Mouse (Mus musculus) heart, embryonic 14.5 days (tissue): Measurements from ENCODE around the gene Rwdd2a. TPM values are rescaled to one million over a fixed set of nuclear protein-coding genes. Genes with fewer than 3 reads are reported as not detected.
A peak's percentile ranks its signal among the peaks of the same experiment; 100 is the strongest.
"Not testable (repeated sequence)": the region's sequence is repeated elsewhere in the genome, so short reads cannot be mapped to it uniquely, and the experiment has no call there.

Source experiments
- ATAC-seq: fragments of 200-750 bp; cut with Nextera tagmentation; 2 replicates; pipeline ENCODE4 v1.8.0; 2017; ENCODE audit warnings: low read depth, moderate TSS enrichment; ENCODE audit not compliant: insufficient number of reproducible peaks, insufficient read depth, low FRiP score
- H3K27ac ChIP-seq, 2 experiments: fragments of 200-500 bp in 1 of 2; fragments of 300-500 bp in 1 of 2; sonication (generic) in 1 of 2; replicated peaks in 1 of 2; 2 replicates each; pipeline ENCODE4 v1.5.1; 2012 to 2014; ENCODE audit warnings: low read depth in 2 of 2, low read length in 2 of 2, control low read depth in 1 of 2, mild to moderate bottlenecking in 1 of 2, mixed read lengths in 1 of 2; ENCODE audit not compliant: control insufficient read depth in 1 of 2, insufficient read depth in 1 of 2
- H3K27me3 ChIP-seq: fragments of 300-500 bp; sonication (generic); 2 replicates; pipeline ENCODE4 v1.6.1; 2014; ENCODE audit warnings: mild to moderate bottlenecking, low read length, control low read depth; ENCODE audit not compliant: control insufficient read depth, insufficient read depth
- H3K36me3 ChIP-seq: fragments of 300-500 bp; sonication (generic); 2 replicates; pipeline ENCODE4 v1.6.1; 2014; ENCODE audit warnings: mild to moderate bottlenecking, control low read depth, low read length, mixed read lengths; ENCODE audit not compliant: control insufficient read depth, insufficient read depth
- H3K4me1 ChIP-seq, 2 experiments: fragments of 200-500 bp in 1 of 2; fragments of 300-500 bp in 1 of 2; sonication (generic) in 1 of 2; 2 replicates each; pipeline ENCODE4 v1.6.1; 2012 to 2014; ENCODE audit warnings: low read length in 2 of 2, control low read depth in 1 of 2, mixed read lengths in 1 of 2; ENCODE audit not compliant: control insufficient read depth in 2 of 2, insufficient read depth in 2 of 2
- H3K4me2 ChIP-seq: fragments of 300-500 bp; sonication (generic); 2 replicates; pipeline ENCODE4 v1.6.1; 2014; ENCODE audit warnings: mild to moderate bottlenecking, low read length
- H3K4me3 ChIP-seq, 2 experiments: fragments of 200-500 bp in 1 of 2; fragments of 300-500 bp in 1 of 2; sonication (generic) in 1 of 2; 2 replicates each; pipeline ENCODE4 v1.5.1; 2012 to 2014; ENCODE audit warnings: low read length in 2 of 2, mild to moderate bottlenecking in 2 of 2, control low read depth in 1 of 2, low read depth in 1 of 2, moderate library complexity in 1 of 2; ENCODE audit not compliant: control insufficient read depth in 1 of 2, insufficient read depth in 1 of 2
- H3K9ac ChIP-seq: fragments of 300-500 bp; sonication (generic); 2 replicates; pipeline ENCODE4 v1.6.1; 2014; ENCODE audit warnings: mild to moderate bottlenecking, low read length
- H3K9me3 ChIP-seq: fragments of 300-500 bp; sonication (generic); 2 replicates; pipeline ENCODE4 v1.6.1; 2016; ENCODE audit warnings: low read length, control low read depth; ENCODE audit not compliant: control insufficient read depth
- WGBS: fragments of 180-500 bp; shearing (Covaris S2); extraction: QIAGEN DNeasy Blood & Tissue Kit; methylation state at CpG from one replicate; pipeline ENCODE4 v1.1.7; 2014; 5-methylcytosine and 5-hydroxymethylcytosine counted together
- polyA plus RNA-seq: library from polyadenylated mRNA; unstranded; fragments of >200 nt; fragmentation: Nextera tagmentation; extraction: Ambion mirVana; gene quantifications from 2 replicates; pipeline ENCODE4 v1.2.1, GENCODE M21; 2014

Rwdd2a gene
- polyA plus RNA-seq, 1 experiment from 2014 or later, result 4.8 TPM

DNA sequence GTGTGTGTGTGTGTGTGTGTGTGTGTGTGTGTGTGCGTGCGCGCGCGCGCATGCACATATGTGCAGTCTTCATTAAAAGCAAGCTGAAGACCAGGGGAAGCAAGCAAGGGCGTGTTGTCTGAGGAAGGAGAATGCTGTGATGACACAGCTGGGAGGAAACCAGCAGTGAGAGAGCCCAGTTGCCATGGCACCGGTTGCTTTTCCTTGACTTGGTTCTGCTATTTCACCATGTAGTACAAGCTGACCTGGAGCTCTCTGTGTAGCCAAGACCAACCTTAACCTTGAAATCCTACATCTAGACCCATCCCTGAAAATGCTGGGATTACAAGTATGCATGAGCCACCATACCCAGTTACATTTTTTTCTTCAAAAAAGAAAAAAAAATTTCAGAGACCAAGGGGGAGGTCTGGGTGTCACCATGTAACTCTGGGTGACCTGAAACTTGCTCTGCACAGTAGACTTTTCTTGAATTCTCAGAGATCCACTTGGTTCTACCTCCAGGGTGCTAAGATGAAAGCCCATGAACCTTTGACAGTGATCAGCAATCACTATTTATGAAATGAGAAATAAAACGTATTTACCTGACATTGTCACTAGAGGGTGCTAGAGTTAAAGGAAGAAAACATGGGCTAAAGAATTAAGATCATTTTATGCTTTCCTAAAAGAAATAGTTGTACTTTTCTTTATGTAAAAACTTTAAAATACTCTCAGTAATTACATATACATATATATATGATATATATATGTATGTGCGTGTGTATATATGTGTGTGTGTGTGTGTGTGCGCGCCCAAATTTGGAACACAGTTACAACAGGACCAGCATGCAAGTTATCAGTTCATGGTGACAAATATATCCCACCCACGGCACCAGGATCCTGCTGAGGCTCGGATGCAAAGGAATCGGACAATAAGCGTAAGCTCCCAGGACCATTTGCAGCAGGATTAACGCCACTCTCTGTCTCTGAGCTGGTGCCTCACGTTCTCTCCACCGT, 21.2 kb downstream of the Rwdd2a start:
- no peaks in the 10 kb centered on the region for H3K27me3 ChIP-seq
- H3K4me3 ChIP-seq, result no peak overlapping the region

DNA sequence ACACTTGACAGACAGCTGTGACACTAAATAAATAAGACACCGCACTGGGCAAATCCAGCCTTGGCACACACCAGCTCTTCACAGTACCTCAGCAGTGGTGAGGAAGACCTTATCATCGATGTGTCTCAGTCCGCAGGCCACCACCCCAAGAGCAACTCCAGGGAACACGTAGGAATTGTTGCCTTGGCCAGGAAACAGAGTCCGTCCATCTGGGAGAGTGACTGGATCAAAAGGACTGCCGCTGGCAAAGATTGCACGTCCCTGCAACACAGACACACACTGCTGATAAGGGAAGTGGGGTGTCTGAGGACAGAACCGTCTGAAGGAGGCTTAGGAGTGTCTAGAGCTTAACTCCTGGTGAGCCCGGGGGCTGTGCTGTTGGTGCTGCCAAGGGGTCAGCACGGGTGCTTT, 22.6 kb downstream of the Rwdd2a start:
- H3K4me3 ChIP-seq, H3K36me3 ChIP-seq, H3K27me3 ChIP-seq, H3K9me3 ChIP-seq, H3K9ac ChIP-seq: not testable (repeated sequence)
- H3K4me1 ChIP-seq, result peaks cover 10 to 20% of the 10 kb centered on the region in 2 experiments
- ATAC-seq, result peak; percentile 64
- 7% methylated on average over 10 of the region's 10 CpGs for WGBS
- H3K27ac ChIP-seq, result peak overlapping the region; percentile 35 to 37; a peak in 3 of 4 replicates
- peak overlapping the region; percentile 44 for H3K4me2 ChIP-seq

More for the DNA sequence above, 21.2 kb downstream of the Rwdd2a start:
- Histone ChIP-seq H3K9me3 (no peaks in the 10 kb centered on the region), H3K36me3 (0 out of 2 replicates have a peak, but pooled peaks cover 5% of the 10 kb centered on the region), H3K27ac (0 out of 4 replicates have a peak overlapping the region, but pooled peaks of 1 of the 2 experiments have one; percentile 37), H3K4me1 (peaks cover 9 to 14% of the 10 kb centered on the region in 2 experiments), H3K4me2 (peak overlapping the region; percentile 44), H3K9ac (no peak overlapping the region)
- no peak for ATAC-seq
- 58% methylated on average over 19 of the region's 19 CpGs for WGBS

DNA sequence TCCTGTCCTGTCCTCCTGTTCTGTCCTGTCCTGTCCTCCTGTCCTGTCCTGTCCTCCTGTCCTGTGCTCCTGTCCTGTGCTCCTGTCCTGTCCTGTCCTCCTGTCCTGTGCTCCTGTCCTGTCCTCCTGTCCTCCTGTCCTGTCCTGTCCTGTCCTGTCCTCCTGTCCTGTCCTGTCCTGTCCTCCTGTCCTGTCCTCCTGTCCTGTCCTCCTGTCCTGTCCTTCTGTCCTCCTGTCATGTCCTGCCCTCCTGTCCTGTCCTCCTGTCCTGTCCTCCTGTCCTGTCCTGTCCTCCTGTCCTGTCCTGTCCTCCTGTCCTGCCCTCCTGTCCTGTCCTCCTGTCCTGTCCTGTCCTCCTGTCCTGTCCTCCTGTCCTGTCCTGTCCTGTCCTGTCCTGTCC, 25.2 kb downstream of the Rwdd2a start:
- H3K36me3 ChIP-seq, ATAC-seq, H3K4me3 ChIP-seq, H3K4me2 ChIP-seq, H3K9me3 ChIP-seq, H3K27ac ChIP-seq, H3K27me3 ChIP-seq, H3K9ac ChIP-seq: not testable (repeated sequence)
- peaks cover 15 to 33% of the 10 kb centered on the region in 2 experiments for H3K4me1 ChIP-seq

DNA sequence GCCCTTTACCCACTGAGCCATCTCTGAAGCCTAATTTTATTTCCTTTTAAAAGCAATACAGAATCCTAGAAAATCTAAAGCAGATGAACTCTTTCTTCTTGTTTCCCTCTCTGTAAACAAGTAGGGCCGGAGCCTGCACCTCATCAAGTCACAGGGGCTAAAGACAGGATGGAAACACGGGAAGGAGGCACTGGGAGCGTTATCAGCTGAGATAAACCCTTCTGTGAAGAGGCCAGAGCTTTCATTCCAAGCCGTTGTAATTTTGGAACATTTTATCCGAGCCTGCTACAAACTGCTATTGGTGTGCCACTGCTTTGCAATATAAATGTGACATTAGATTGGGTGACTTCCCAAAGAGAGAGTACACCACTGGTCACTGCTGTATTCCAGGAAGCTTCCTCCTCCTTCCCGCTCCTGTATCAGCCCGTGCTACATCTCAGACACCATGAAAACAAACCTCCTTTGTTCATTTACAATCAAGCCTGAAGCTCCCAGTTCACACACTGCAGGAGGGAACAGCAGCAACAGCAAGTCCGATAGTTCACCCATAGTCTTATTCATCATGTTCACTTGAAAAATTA, 28.0 kb downstream of the Rwdd2a start:
- peak overlapping the region; percentile 39; the same call in 1 of the 2 replicates for H3K9ac ChIP-seq
- H3K36me3 ChIP-seq, result 0 out of 2 replicates have a peak, but pooled peaks cover 5% of the 10 kb centered on the region
- no peaks in the 10 kb centered on the region for H3K27me3 ChIP-seq
- peaks cover 6 to 20% of the 10 kb centered on the region in 2 experiments; a peak in 2 of 4 replicates for H3K4me1 ChIP-seq
- H3K4me3 ChIP-seq, result no peak overlapping the region
- peak overlapping the region; percentile 40 for H3K4me2 ChIP-seq
- H3K27ac ChIP-seq, result peak overlapping the region; percentile 76 to 77
- peak; percentile 75 for ATAC-seq
- H3K9me3 ChIP-seq, result no peaks in the 10 kb centered on the region
- WGBS, result 10% methylated on average over 8 of the region's 8 CpGs

DNA sequence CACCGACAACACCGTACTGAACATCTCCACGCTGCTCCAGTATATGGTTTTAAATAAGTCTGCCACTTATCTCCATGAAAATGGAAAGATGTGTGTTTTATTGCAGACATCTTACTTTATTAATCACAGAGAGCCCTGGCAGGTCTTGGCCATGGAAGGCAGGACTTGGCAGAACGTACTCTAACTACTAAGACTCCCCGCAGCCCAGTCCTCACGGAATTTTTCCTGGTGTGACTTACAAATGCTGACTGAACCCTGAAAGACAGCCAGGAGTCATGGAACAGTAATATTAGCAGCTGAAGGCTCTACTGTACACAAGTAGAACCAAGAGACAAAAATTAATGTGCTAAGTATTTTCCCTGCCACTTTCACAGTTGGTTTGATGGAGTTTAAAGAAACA, 34.0 kb downstream of the Rwdd2a start:
- H3K27me3 ChIP-seq, result no peaks in the 10 kb centered on the region
- no peaks in the 10 kb centered on the region for H3K9me3 ChIP-seq
- ATAC-seq, result no peak
- H3K9ac ChIP-seq, result no peak overlapping the region
- no peak overlapping the region for H3K4me3 ChIP-seq
- 82% methylated on average over 6 of the region's 6 CpGs for WGBS
- H3K4me1 ChIP-seq, result peaks cover 0 to 2% of the 10 kb centered on the region in 2 experiments; a peak in 2 of 4 replicates
- no peak overlapping the region for H3K4me2 ChIP-seq
- peak overlapping the region in 1 of 2 experiments; percentile 3; a peak in 1 of 4 replicates for H3K27ac ChIP-seq
- H3K36me3 ChIP-seq, result peaks cover 2% of the 10 kb centered on the region

DNA sequence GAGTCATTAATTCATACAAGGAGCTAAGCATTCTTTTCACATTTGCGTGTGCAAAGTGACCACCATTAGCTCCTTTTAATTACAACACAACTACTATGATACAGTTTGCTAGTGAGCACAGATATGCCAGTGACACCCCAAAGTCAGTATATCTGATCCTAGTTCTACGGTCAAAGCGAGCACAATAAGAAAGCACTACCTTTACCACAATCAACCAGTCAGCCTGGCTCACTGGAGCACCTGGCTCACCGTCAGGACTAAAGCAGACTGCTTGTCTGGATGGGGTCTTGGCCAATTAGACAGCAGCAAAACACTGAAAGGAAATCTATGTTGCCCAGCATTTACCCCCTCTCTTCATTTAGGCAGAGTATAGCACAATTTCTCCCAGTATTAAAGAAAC, 40.3 kb downstream of the Rwdd2a start:
- ATAC-seq, result no peak
- no peak overlapping the region for H3K27ac ChIP-seq
- no peaks in the 10 kb centered on the region for H3K9me3 ChIP-seq
- 91% methylated on average over 4 of the region's 4 CpGs for WGBS
- H3K4me3 ChIP-seq, result no peak overlapping the region
- H3K9ac ChIP-seq, result no peak overlapping the region
- H3K4me2 ChIP-seq, result no peak overlapping the region
- peaks cover 0 to 2% of the 10 kb centered on the region in 2 experiments; a peak in 2 of 4 replicates for H3K4me1 ChIP-seq
- H3K36me3 ChIP-seq, result peaks cover 11% of the 10 kb centered on the region
- no peaks in the 10 kb centered on the region for H3K27me3 ChIP-seq

DNA sequence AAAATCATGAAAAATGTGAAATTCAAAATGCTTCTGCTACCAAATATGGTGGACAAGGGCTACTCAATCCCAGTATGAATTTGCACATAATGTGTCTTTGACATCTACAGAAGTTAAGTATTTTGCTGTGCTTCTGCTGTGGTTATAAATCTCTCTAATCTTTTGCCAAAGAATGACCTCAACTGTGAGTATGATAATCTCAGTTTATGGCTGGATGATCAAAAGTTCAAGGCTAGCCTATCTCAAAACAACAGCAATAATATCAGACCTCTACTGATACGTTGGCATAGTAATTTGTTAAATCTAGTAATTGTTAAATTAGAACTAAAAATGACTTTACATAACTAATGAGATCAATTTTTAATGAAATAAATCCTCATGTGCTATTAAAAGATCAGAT, 44.0 kb downstream of the Rwdd2a start:
- no peak overlapping the region for H3K9ac ChIP-seq
- H3K36me3 ChIP-seq, result peaks cover 12% of the 10 kb centered on the region
- 90% methylated on average over 1 of the region's 1 CpGs for WGBS
- H3K4me2 ChIP-seq, result no peak overlapping the region
- no peak for ATAC-seq
- H3K4me3 ChIP-seq, result no peak overlapping the region
- H3K9me3 ChIP-seq, result no peaks in the 10 kb centered on the region
- H3K27ac ChIP-seq, result no peak overlapping the region
- no peaks in the 10 kb centered on the region for H3K27me3 ChIP-seq
- H3K4me1 ChIP-seq, result peaks cover 2 to 19% of the 10 kb centered on the region in 2 experiments; a peak in 3 of 4 replicates
